Mouse (Mus musculus) urinary bladder, adult 18-20 months (tissue): ENCODE data around the gene Hist1h4d.

Experiments
- DNase-seq, 2 experiments: peaks; one replicate each; pipeline ENCODE4 v3.0.0; 2022; ENCODE audit warnings: low spot score in 2 of 2, mixed read lengths in 2 of 2

Hist1h4d gene

DNA sequence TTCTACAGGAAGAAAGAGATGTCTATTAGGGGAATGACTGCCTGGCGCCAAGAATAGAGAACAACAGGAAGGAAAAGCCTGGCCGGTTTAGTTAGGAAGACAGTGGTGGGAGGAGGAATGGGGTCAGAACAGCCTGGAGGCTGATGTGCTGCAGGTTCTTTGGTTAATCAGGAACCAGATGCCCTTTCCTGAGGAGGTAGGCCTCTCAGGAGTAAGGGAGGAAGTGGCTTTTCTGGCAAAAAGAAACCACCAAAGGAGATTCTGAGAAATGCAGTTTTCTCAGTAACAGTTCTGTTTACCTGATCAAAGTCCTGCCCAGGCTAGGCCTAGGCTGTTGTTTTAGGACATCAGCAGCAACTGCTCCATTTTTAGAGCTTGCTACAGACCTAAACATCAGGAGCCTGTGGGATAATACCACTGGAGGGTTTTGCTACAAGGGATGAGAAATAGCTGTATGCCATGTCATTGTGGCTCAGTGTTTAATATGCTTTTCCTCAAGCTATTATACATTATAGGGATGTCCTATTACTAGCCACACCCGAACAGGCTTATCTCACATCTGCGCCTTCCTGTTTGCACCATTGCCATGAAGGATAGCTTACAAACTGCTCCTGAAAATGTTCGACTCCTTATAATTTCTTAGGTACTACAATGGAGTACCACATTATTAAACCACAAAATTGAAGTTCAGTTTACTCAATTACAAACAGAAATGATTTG is 11.8 kb downstream of the Hist1h4d start:
- no peak for DNase-seq

GRCm38 (mm10) chr13:23595185-23595584 is 13.8 kb downstream of the Hist1h4d start:
- DNase-seq, result no peak

DNA sequence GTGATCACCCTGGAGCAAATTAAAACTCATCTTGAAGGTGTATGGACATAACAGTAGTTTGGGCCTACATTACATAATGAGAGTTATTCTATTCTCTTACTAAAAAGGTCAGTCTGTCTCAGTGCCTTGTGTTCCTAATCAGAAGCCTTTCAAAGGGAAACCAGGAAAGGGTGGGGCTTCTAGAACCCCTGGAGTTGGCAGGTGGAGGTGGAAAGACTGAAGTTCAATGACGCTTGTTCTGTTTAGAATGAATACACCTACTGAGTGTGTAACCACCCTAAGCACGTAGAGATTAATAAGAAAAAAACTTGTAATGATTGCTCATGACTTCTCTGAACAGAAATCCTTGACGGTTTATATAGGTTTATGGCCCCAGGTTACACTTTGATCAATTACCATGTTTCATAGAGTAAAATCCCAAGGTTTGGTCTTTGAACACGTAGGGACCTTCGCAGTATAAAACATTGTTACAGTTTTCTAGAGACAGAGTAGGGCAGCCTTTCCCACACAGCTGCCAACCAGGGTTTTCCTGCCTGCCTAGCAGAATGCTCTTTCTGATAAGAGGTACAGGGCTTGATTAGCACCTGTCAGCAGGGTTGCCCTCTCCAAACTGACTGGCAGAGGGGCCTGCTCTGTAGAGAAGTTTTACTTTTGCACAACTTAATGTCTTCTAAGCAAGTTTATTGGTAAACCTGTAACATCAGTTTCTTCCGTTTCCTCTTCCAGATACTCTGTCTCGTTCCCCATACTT is 14.4 kb downstream of the Hist1h4d start:
- no peak for DNase-seq

DNA sequence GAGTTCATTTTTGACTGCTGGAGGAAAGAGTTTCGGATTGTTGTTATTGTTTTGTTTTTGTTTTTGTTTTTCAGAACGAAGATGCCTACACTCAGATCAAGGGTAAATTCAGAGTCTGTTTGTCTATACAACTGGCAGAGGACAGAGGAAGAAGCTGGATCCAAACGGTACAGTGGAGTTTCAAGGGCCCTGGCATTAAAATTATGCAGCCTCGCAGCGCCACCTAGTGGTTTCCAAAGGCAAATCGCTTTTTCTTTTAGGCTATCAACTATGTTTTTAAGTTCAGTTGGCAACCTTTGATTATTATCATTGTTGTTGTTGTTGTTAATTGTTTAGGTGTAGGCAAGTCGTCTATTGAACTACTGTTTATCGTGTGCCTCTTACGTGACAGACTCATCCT is 16.6 kb downstream of the Hist1h4d start:
- DNase-seq, result peak; percentile 44 to 76

- no peak for DNase-seq
Measured at GRCm38 (mm10) chr13:23603182-23603699, 21.8 kb downstream of the Hist1h4d start.

DNA sequence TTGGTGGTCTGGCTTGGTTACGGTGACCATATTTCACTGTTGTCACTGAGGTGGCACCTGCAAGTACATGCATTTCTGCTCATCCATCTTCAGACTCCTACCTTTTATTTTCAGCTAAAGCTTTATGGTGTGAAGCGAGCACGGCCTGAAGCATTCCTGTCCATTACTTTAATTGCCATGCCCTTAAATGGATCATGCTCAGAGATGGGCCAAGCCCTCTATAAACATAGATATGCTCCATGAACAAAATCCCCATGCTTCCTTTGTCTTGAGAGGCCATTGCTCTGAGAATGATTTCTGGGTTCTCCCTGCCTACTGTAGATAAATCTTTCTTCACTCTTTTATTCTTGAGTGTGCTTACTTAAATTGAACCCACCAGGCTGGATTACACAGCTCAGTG is 23.1 kb downstream of the Hist1h4d start:
- no peak for DNase-seq

DNA sequence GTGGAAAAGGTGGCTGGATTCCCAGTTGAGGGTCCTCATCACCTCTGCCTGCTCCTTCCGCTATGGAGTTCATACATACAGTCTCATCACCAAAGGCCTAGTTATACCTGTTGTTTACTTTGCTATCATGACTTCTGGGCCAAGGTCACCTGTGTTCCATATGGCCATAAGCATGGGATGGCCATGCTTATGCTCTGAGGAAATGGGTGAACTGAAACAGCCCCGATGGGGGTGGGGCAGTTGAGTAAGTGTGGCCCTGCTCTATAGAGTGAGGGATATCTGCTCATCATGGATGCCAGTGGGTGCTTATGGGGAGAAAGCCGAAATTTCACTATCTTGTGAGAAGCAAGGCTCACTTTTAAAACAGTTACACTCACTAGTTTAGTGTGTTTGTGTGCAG is 23.7 kb downstream of the Hist1h4d start:
- DNase-seq, result no peak

DNA sequence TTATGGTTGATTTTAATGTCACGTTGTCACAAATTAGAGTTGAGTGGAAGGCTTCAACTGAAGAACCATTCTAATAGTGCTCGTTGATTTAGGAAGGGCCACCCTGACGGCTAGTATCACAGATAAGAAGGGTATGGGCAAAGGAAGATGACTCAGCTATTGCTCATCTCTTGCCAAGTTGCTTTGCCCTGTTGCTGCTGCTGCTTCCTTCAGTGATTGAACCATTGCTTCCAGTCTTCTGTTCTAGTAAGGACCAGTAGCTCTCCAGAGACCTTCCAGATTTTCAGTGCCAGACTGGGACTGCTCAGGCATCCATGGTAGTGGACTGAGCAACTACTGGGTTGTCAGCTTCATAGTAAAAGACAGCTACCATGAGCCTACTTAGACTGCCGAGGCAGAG is 27.8 kb downstream of the Hist1h4d start:
- no peak for DNase-seq

GRCm38 (mm10) chr13:23609844-23610243 is 28.4 kb downstream of the Hist1h4d start:
- DNase-seq, result no peak

- no peak for DNase-seq
Measured at GRCm38 (mm10) chr13:23610393-23610792, 29.0 kb downstream of the Hist1h4d start.

DNA sequence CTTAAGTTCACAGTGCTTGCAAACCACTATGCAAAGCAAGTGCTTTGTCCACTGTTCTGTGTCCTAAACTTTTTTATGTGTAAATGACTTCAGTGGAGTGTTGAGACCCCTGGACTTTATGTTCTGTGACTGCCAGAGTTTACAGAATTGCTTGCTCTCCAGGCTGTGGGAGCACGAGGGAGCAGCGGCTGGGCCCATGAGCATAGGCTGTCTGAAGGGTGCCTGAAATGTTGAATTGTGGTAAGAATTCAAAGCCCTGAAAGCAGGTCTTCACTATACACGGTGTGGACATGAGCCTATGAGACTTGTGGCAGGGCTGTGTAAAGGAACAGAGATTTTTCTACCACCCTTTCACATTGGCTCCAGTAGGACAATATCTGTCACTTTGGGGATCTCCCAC is 30.2 kb downstream of the Hist1h4d start:
- DNase-seq, result no peak

- no peak for DNase-seq
Measured at GRCm38 (mm10) chr13:23620056-23620732, 38.8 kb downstream of the Hist1h4d start.

- peak; percentile 43 to 57 for DNase-seq
Measured at GRCm38 (mm10) chr13:23620733-23621531, 39.5 kb downstream of the Hist1h4d start, which contains the start of gene Hist1h2be. Gene Hist1h2be (minus strand): TSS chr13:23621124.

DNA sequence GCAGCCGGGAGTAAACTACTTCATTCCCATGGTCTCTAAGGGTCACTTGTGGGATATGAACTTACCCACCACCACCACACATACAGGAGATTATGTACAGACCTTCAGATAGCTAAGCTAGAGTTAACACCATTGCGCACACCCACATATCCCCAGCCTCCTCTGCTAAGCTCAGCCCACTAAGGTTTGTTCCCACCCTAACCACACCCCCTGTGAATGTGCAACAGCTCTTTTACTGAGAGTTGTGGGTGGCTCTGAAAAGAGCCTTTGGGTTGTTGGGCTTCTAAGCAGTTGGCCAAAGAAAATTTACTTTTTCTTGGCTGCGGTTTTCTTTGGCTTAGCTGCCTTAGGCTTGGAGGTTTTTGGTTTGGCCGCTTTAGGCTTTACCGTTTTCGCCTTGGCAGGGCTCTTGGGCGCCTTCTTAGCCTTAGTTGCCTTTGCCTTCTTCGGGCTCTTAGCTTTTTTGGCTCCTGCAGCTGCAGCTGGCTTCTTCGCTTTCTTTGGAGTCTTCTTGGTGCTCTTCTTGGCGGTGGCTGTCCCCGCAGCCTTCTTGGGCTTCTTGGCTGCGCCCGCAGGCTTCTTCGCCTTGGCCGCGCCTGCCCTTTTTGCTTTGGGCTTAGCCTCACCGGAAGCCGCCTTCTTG is 40.3 kb downstream of the Hist1h4d start:
- DNase-seq, result peak in 1 of 2 experiments; percentile 73

- DNase-seq, result peak; percentile 84 to 92
Measured at GRCm38 (mm10) chr13:23622175-23622671, 40.8 kb downstream of the Hist1h4d start, which contains the start of gene Hist1h1e. Gene Hist1h1e (minus strand): TSS chr13:23622558.

- DNase-seq, result no peak
Measured at GRCm38 (mm10) chr13:23622861-23623450, 41.6 kb downstream of the Hist1h4d start.

GRCm38 (mm10) chr13:23630653-23631052 is 49.3 kb downstream of the Hist1h4d start:
- DNase-seq, result no peak
